Mouse (Mus musculus) liver, adult (tissue): Measurements from ENCODE around the gene Wdr81.

Source experiments
- GATA4 ChIP-seq: IDR thresholded peaks from 2 replicates; pipeline ENCODE4 v1.6.1; 2014; ENCODE audit warnings: mild to moderate bottlenecking, low read length; ENCODE audit not compliant: insufficient replicate concordance

The Wdr81 gene

GRCm38 (mm10) chr11:75400099-75400498 lies 54.4 kb downstream of the Wdr81 start:
- no peak for TF ChIP-seq GATA4

- no peak for TF ChIP-seq GATA4
These were observed 55.1 kb downstream of the Wdr81 start for GRCm38 (mm10) chr11:75399411-75399841.

- TF ChIP-seq GATA4: no peak
These were observed 57.1 kb downstream of the Wdr81 start for GRCm38 (mm10) chr11:75397452-75397851.

GRCm38 (mm10) chr11:75395611-75396010 lies 58.9 kb downstream of the Wdr81 start:
- no peak for TF ChIP-seq GATA4
